Mouse (Mus musculus): Measurements from ENCODE around the gene Gm7361.

DNA sequence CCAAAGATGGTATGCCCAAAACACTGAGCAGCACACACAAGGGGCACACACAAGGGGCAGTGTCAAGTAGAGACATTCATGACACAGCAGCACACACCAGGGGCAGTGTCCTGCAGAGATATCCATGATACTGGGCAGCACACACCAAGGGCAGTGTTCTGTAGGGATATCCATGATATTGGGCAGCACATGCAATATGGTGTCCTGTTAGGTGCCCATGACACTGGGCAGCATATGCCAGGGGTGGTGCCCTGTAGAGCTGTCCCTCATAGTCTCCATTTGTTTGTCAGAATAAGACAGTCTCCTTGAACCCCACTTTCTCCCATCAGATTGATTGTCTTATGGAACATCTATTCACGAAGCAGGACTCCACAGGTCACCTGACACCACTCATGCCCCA, 24.2 kb downstream of the Gm7361 start:
- no peak for TF ChIP-seq CTCF (IDR thresholded peaks at IDR 0.05; ENCODE audit: insufficient read depth, low read length)
- no peak for TF ChIP-seq POLR2A (IDR thresholded peaks at IDR 0.05; ENCODE audit: borderline replicate concordance, extremely low read depth, low read depth, low read length)

Data from lung, adult 2 months (tissue).